Mouse (Mus musculus) limb, embryonic 14.5 days (tissue): ENCODE measurements around the gene Slc4a2. TPM values are rescaled to one million over a fixed set of nuclear protein-coding genes. Genes with fewer than 3 reads are reported as not detected.

Source experiments
- ATAC-seq: fragments of 200-750 bp; cut with Nextera tagmentation; 2 replicates; pipeline ENCODE4 v1.8.0; 2017; ENCODE audit warnings: low read depth, moderate number of reproducible peaks, moderate TSS enrichment; ENCODE audit not compliant: low FRiP score
- DNase-seq: peaks from one replicate; pipeline ENCODE4 v3.0.0-alpha.2; 2015; ENCODE audit warnings: low spot score
- H3K27ac ChIP-seq: fragments of 300-500 bp; sonication (generic); replicated peaks from 2 replicates; pipeline ENCODE4 v1.5.1; 2014; ENCODE audit warnings: low read depth, mild to moderate bottlenecking, low read length, moderate library complexity, mixed read lengths
- H3K27me3 ChIP-seq: fragments of 300-500 bp; sonication (generic); 2 replicates; pipeline ENCODE4 v1.6.1; 2014; ENCODE audit warnings: low read length, mixed read lengths; ENCODE audit not compliant: control insufficient read depth, insufficient read depth
- H3K36me3 ChIP-seq: fragments of 300-500 bp; sonication (generic); 2 replicates; pipeline ENCODE4 v1.6.1; 2014; ENCODE audit warnings: mild to moderate bottlenecking, low read length, moderate library complexity, mixed read lengths; ENCODE audit not compliant: control insufficient read depth, insufficient read depth
- H3K4me1 ChIP-seq: fragments of 300-500 bp; sonication (generic); 2 replicates; pipeline ENCODE4 v1.6.1; 2014; ENCODE audit warnings: antibody characterized with exemption, low read length, mixed read lengths; ENCODE audit not compliant: control insufficient read depth, insufficient read depth
- H3K4me2 ChIP-seq: fragments of 300-500 bp; sonication (generic); replicated peaks from 2 replicates; pipeline ENCODE4 v1.6.1; 2014; ENCODE audit warnings: low read depth, mild to moderate bottlenecking, low read length, moderate library complexity; ENCODE audit not compliant: severe bottlenecking
- H3K4me3 ChIP-seq: fragments of 300-500 bp; sonication (generic); replicated peaks from 2 replicates; pipeline ENCODE4 v1.5.1; 2014; ENCODE audit warnings: low read length
- H3K9ac ChIP-seq: fragments of 300-500 bp; sonication (generic); 2 replicates; pipeline ENCODE4 v1.6.1; 2014; ENCODE audit warnings: mild to moderate bottlenecking, low read depth, low read length, moderate library complexity; ENCODE audit not compliant: severe bottlenecking
- H3K9me3 ChIP-seq: fragments of 300-500 bp; sonication (generic); 2 replicates; pipeline ENCODE4 v1.6.1; 2016; ENCODE audit warnings: low read length; ENCODE audit not compliant: control insufficient read depth
- POLR2A ChIP-seq: fragments of 200-500 bp; IDR thresholded peaks from 2 replicates; pipeline ENCODE4 v1.8.0; 2012; ENCODE audit warnings: inconsistent platforms, mild to moderate bottlenecking, moderate library complexity, borderline replicate concordance; ENCODE audit not compliant: insufficient read depth, insufficient read length; ENCODE audit errors: extremely low read depth
- WGBS: fragments of 180-500 bp; shearing (Covaris S2); extraction: QIAGEN DNeasy Blood & Tissue Kit; methylation state at CpG from one replicate; pipeline ENCODE4 v1.1.7; 2014; 5-methylcytosine and 5-hydroxymethylcytosine counted together
- polyA plus RNA-seq, 2 experiments: library from polyadenylated mRNA; depleted of rRNA in 1 of 2; stranded (reverse) in 1 of 2; unstranded in 1 of 2; fragments of >200 nt; fragmentation: Nextera tagmentation in 1 of 2; extraction: Ambion mirVana in 1 of 2; gene quantifications; 2 replicates each; pipeline versions ENCODE4 v1.2.1 to v1.2.3; 2012 to 2014

The Slc4a2 gene
- polyA plus RNA-seq, 2 experiments, result 30.0 to 69.1 TPM

- Histone ChIP-seq H3K4me2 (no peak overlapping the region), H3K9ac (no peak overlapping the region), H3K9me3 (no peaks in the 10 kb centered on the region), H3K27me3 (no peaks in the 10 kb centered on the region), H3K36me3 (peaks cover 28% of the 10 kb centered on the region), H3K4me1 (peaks cover 13% of the 10 kb centered on the region; the same call in 1 of the 2 replicates), H3K4me3 (no peak overlapping the region), H3K27ac (no peak overlapping the region)
- WGBS, result 86% methylated on average over 9 of the region's 9 CpGs
- DNase-seq (no peak), ATAC-seq (no peak)
- TF ChIP-seq POLR2A, result no peak
These were observed 3.3 kb upstream of the Slc4a2 start for GRCm38 (mm10) chr5:24420381-24420780.

- Histone ChIP-seq H3K4me1 (peaks cover 41% of the 10 kb centered on the region), H3K27ac (peak overlapping the region; percentile 92), H3K9ac (peak overlapping the region; percentile 67), H3K27me3 (no peaks in the 10 kb centered on the region), H3K4me3 (peak overlapping the region; percentile 68), H3K36me3 (peaks cover 25% of the 10 kb centered on the region), H3K9me3 (no peaks in the 10 kb centered on the region), H3K4me2 (peak overlapping the region; percentile 94)
- no peak for ATAC-seq
- no peak for TF ChIP-seq POLR2A
- 13% methylated on average over 21 of the region's 21 CpGs for WGBS
- no peak for DNase-seq
These were observed 556 bp downstream of the Slc4a2 start for GRCm38 (mm10) chr5:24424004-24424781.

- Histone ChIP-seq H3K4me2 (peak overlapping the region; percentile 94), H3K9ac (peak overlapping the region; percentile 67), H3K9me3 (no peaks in the 10 kb centered on the region), H3K27ac (peak overlapping the region; percentile 92), H3K36me3 (peaks cover 25% of the 10 kb centered on the region), H3K4me1 (peaks cover 41% of the 10 kb centered on the region), H3K27me3 (no peaks in the 10 kb centered on the region), H3K4me3 (peak overlapping the region; percentile 68)
- TF ChIP-seq POLR2A, result 0 out of 2 replicates have a peak, but pooled peaks have one; percentile 34
- WGBS, result 1% methylated on average over 32 of the region's 60 CpGs
- DNase-seq (peak; percentile 91), ATAC-seq (peak; percentile 50)
These were observed 1.3 kb downstream of the Slc4a2 start for GRCm38 (mm10) chr5:24424861-24425411.

GRCm38 (mm10) chr5:24425421-24426036 is 1.9 kb downstream of the Slc4a2 start:
- Histone ChIP-seq H3K4me1 (peaks cover 41% of the 10 kb centered on the region), H3K4me2 (peak overlapping the region; percentile 94), H3K36me3 (peaks cover 25% of the 10 kb centered on the region), H3K27me3 (no peaks in the 10 kb centered on the region), H3K9ac (peak overlapping the region; percentile 67), H3K27ac (peak overlapping the region; percentile 92), H3K4me3 (peak overlapping the region; percentile 68), H3K9me3 (no peaks in the 10 kb centered on the region)
- WGBS, result under 1% methylated on average over 21 of the region's 30 CpGs
- peak; percentile 58 for DNase-seq
- no peak for TF ChIP-seq POLR2A
- no peak for ATAC-seq

- peak overlapping the region; percentile 92; the same call in 1 of the 2 replicates for H3K27ac ChIP-seq
- H3K9me3 ChIP-seq, result no peaks in the 10 kb centered on the region
- H3K4me1 ChIP-seq, result peaks cover 41% of the 10 kb centered on the region
- H3K4me3 ChIP-seq, result peak overlapping the region; percentile 68
- H3K27me3 ChIP-seq, result no peaks in the 10 kb centered on the region
- WGBS, result 0% methylated on average over 10 of the region's 10 CpGs
- DNase-seq (no peak), ATAC-seq (no peak)
- peak overlapping the region; percentile 67 for H3K9ac ChIP-seq
- H3K4me2 ChIP-seq, result peak overlapping the region; percentile 94
- peaks cover 25% of the 10 kb centered on the region for H3K36me3 ChIP-seq
- no peak for TF ChIP-seq POLR2A
These were observed 2.4 kb downstream of the Slc4a2 start for GRCm38 (mm10) chr5:24426037-24426432.
